Mouse (Mus musculus) bone marrow macrophage, adult 2 months (primary cell): ENCODE results near the gene Creb1.

Source experiments
- CTCF ChIP-seq: IDR thresholded peaks from 2 replicates; pipeline ENCODE4 v1.5.1; 2012; ENCODE audit warnings: low read depth, mild to moderate bottlenecking, low read length, moderate library complexity
- POLR2A ChIP-seq: IDR thresholded peaks from 2 replicates; pipeline ENCODE4 v1.6.1; 2012; ENCODE audit warnings: mild to moderate bottlenecking, low read depth, low read length, borderline replicate concordance

- no peak for TF ChIP-seq CTCF
- TF ChIP-seq POLR2A = no peak
Measured at GRCm38 (mm10) chr1:64538837-64539367, 6.5 kb downstream of the Creb1 start.
